Mouse (Mus musculus) neural tube, embryonic 10.5 days (tissue): ENCODE results near the gene Sycp2.

Source experiments
- DNase-seq: peaks from one replicate; pipeline ENCODE4 v3.0.0-alpha.2; 2017; ENCODE audit warnings: low spot score; ENCODE audit errors: extremely low spot score

Gene Sycp2

DNA sequence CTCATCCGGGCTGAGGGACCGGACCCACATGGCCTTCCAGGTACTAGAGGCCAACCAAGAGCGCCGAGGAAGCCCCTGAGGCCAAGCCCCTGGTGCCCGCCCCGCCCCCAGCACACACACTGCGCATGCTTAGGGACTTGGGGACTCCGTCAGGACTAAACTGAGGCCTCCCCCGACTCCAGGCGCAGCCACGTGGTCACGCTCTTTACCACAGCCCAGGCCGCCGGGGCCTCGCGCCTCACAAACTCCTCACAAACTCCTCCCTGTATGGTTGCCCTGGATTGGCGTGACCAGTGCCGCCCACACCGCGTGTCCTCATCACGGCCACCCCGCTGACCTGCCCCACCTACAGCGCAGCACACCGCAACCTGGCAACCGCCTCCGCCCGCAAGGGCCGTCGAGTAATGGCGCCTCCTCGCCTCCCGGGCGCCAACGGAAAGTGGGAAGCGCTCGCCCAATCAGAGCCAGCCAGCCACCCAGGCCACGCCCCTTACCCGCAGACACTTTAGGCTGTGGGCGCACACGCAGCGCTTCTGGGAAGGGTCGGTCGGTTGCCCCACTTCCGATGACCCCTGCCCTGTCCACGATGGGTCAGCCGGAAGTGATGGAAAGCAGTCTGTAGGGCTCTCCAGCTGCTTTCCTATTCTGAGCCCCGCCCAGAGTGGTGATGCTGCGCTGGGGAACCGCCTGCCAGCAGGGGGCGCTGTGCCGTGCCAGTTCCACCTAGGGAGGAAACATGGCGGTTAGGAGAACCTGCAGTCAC is at the start of gene Sycp2:
TSS of gene Sycp2 (minus strand) at position 633 of the 763 bp plus-strand sequence.
- peak; percentile 11 for DNase-seq

DNA sequence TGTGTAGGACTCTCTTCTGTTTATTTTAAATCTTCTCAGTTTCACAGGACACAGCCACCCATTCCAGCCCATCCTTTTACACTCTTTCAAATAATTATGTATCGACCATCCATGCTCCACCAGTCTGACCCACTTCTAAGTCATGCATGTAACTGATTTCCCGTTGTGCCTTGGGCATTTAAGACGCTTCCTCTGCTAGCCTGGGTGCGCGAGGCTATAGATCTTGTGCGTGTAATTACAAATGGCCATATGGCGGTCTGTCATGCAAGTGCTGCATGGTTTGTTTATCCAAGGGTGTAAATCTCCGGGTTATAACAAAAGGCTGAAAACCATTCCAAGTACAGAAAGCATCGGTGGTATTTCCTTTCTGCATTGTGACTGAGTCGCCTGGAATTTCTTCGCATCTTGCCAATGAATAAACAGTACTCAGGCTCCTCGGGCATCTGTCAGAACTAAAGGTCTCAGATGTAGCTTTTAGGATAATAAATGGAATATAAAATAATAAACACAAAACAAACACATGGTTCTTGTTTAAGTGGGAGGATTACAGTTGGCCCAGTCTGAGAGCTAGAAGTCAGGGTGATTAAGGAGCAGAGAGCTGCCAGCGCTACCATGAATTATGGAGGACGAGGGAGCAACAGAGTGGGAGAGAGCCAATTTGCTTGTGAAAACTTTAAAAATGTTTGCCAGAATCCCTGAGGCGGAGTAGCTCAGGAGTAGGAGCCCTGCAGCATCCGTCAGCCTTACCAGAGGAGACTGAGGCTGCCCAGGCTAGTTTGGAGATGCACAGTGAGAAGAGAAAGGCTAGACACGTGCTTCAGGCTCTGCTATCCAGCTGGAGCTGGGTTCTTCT is 47.4 kb upstream of the Sycp2 start:
- DNase-seq: peak; percentile 50

DNA sequence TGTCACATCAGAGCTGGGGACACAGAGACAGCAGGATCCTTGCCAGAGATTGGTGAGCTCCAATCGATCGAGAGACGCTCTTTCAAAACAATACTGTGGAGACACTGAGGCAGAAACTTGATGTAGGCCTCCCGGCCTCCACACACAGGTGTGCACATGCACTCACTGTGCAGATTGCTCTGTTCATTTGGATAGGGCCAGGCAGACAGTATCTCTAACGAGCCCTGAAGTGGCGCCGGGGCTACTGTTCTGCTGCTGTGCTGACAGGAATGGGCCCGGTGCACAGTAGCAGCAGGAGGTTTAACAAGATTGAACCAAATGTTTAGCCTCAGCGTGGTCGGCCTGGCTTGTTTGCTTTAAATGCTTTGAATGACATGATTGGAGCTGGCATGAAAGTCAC is 43.5 kb upstream of the Sycp2 start:
- DNase-seq: no peak

DNA sequence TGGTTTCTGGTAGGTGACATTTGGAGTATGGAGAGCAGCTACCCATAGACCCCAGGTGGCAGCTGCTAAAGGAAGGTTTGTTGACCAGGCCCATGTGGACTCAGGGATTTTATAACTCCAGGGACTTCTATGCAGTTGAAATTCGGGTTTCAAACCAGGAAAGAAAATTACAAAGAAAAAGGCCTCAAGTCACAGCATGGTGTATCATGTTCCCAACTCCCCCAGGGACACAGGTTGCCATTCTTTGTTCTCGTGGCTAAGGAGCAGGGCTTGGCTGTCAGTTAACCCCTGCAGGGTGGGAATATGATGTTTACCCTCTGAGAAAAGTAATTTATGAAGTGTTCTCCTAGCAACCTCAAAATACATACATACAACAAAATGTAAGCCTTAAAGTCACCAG is 42.8 kb upstream of the Sycp2 start:
- no peak for DNase-seq

DNA sequence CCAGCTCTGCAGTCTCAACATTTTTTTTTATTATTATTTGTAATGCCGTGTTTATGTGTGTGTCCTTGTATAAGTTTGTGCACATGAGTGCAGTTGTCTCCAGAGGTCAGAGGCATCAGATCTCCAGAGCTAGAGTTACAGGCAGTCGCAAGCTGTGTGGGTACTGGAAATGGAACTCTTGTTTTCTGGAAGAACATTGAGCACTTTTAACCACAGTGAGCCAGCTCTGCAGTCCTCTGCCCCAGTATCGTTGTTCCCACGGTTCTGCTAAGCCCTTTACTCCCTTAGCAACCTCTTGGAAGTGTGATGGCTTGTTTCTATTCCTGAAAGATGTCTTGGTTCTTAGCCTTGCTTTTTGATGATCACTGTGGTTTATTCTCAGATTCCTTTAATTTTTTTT is 41.9 kb upstream of the Sycp2 start:
- no peak for DNase-seq

DNA sequence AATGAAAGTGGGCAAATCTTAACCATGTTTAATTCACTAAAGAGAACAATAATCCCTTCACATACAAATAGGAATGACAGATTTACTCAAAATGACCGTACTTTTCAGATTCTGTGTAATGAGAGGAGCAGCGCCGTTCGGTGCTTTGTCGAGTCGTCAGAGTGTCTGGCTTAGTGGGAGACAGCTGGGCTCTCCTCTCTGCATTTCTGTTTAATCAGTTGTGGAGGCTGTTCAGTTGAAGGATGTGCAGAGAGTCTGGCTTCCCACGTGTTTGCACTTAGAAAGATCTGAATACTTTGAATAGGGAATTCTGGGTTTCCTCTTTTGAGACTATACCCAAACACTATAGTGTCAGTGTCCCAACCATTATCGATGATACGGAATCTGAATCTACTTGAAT is 29.8 kb upstream of the Sycp2 start:
- no peak for DNase-seq

DNA sequence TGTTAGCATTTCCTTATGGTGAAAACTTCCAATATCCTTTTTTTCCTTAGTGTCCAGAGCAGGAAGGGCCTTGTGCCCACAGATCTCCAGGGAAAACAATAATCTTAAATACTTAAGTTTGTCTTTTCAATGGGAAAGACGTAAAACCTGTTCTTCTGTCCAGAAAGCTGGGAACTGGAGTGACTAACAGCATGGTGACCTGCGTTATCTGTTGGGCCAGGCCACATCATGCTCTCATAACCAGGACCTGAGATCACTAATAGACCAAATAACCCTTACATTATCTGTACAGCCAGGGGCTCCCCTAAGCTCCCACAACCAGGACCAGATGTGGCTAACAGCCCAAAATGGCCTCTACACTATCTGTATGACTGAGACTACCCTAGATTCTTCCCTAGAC is 26.4 kb upstream of the Sycp2 start:
- no peak for DNase-seq

DNA sequence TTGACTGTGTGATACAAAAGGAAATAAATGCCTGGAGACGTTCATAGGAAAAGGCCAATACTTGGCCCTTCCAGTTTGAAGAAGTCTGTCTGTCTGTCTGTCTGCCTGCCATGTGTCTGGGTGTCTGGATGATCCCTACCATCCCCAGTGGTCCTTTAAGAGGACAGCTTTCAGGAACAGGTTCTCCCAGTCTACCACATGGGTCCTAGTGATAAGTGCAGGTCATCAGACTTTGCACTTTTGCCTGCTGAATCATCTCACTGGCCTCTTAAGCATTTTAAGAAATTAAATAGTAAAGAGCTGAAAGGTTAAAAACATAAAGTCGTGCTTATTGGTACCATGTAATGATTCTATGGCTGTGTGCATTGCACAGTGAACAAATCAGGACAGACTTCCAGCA is 26.0 kb upstream of the Sycp2 start:
- DNase-seq: no peak

DNA sequence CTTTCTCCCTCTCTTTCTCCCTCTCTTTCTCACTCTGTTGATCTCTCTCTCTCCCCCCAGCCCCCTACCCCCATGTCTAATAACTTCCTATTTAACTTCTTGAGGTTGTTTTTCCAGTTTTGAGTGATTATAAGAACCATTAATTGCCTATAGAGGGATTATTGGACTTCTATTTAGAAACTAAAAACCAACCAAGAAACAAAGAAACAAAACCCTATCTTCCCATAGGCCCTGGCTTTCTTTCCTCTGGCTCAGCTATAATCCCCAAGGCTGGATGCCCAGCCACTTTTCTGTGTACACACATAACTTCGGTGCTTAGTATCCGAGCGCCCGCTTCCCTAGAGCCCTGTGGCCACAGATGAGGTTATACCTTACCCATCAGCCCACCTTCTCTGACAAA is 22.7 kb upstream of the Sycp2 start, which contains the start of gene Cdh26:
TSS of gene Cdh26 (plus strand) at position 301 of the 400 bp plus-strand sequence.
- no peak for DNase-seq

DNA sequence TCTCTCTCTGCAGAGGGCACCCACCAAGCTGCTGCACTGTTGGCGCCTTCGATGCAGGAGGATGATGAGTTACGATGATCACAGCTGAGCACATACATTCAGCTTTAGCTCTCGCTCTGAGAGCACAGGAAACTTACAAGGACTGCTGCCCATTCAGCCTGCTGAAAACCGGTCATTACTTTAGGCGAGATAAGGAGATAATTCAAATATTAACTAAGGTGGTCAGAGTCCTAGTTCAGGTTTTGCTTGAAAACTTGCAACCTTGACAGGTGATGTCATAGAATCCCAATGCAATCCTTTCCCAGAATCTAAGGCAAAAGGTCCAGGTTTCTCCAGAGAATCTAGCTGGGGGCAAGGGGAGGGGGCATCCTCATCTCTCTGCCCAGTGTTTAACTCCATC is 21.9 kb upstream of the Sycp2 start:
- no peak for DNase-seq

DNA sequence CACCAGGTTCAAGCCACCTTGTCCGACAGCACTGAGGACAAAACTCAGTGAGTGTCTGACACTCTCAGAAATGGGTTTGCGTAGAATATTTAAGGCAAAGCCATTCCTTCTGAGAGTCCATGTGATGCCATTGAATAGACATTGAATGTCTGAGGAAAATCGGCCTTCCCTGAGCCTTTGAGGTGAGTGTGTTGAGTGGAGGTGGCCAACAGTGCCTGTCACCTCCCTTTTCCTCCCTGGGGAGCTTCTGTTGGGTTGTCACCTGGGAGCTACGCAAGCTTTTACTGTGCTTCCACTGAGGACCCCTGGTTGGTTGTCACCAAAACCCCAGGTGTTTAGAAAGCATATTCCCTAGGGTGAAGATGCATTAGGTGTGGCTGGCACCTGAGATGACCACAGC is 21.2 kb upstream of the Sycp2 start:
- DNase-seq: no peak

DNA sequence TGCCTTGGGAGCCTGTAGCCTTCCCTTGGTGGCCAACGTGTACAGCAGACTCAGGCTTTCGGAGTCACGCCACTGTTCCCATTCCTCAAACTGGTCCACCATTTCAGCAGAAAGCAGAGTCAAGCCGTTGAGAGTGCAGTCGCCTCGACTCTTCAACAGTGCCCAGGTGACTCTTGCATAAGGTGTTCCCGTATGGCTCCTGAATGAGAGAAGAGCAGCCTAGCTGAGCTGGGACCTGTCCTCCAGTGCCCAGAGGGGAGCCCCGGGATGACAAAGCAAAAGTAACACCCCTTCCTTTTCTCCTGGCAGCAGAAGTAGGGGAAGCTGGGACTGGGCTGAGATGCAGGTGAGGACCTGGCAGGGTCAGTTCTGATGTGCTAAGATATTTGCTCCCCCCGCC is 20.7 kb upstream of the Sycp2 start:
- DNase-seq: no peak

DNA sequence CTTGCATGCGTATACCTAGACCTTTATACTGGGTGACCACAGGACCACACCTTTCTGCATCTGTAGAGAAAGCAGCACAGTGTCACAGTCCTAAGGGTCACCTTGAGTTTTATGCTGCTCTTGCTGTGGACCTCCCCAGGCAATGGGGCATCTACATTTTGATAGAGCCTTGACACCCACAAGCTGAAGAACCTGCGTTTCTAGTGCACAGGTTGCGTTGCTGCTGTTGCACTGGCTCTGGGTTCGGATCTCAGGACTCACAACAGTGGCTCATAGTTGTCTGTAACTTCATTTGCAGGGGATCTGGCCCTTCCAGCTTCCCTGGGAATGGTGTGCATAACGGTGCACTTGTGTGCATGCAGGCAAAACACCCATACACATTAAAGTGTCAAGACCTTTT is 19.7 kb upstream of the Sycp2 start:
- DNase-seq: no peak

DNA sequence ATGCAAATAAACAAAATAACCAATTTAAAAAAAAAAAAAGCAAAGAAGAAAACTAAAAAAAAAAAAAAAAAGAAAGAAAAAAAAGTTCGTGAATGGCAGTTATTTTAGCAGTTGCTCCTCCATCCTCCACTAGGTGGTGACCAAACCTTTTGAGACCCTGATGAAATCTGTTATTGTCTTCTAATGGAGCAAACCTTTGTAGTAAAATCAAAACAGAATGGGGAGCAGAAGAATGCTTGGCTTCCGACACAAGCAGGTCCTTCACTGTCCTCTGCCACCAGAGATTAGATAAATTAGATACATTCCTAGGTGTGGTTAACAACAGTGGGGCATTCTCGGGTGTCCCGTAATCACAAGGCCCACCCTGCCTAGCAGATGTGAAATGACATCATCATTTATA is 18.7 kb upstream of the Sycp2 start:
- DNase-seq: peak; percentile 13

DNA sequence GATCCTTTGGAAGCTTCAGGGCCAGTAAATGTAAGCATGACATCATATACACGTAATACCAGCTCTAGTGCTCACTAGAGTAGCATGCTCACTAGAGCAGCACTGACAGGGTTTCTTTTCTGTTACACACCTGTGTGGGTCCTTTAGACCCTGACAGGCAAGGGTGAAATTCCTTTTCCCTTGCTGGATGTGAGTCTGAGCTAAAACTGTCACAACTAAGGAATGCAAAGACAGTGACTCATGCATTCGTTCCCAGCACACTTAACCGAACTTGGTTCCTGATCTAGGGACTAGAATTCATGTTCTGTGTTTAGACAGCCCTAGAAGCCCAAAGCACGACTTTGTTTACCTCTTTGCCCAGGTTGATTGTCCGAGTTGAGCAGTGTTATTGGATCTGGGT is 15.7 kb upstream of the Sycp2 start:
- DNase-seq: no peak

DNA sequence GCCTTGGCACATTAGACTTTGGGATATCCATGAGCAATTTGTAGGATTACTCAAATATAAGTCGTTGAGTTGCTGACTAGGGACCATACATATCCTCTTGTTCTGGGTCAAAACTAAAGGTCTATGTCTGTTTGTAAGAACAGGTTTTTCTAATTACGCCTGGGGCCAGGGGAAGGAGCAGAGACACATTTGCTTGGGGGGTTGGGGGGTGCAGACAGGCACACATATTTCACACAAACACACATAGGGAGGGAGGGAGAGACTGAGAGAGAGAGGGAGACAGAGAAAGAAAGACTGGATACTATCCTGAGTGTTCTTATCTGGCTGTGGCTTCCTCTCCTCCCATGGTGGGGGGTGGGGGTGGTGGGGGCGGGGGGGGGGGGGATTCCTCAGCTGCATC is 14.7 kb upstream of the Sycp2 start:
- DNase-seq: peak; percentile 20

DNA sequence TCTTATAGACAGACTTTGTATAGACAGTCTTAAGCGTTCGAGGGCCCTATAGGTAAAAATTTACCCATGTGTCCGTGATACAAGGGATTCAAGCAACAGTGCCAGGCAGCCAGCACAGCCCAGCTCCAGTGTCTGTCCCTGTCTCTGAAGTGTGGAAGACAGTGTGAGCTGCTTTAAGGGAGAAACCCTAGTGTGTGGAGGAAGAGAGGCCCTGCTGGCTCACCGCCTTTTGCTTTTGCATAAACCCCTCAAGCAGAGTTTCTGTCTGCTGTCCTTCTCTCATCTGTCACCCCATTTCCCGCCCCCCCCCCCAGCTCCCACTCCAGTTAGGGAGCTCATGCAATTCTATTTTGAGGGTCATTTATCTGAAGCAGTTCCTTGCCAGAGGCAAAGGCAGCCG is 14.1 kb upstream of the Sycp2 start:
- no peak for DNase-seq

DNA sequence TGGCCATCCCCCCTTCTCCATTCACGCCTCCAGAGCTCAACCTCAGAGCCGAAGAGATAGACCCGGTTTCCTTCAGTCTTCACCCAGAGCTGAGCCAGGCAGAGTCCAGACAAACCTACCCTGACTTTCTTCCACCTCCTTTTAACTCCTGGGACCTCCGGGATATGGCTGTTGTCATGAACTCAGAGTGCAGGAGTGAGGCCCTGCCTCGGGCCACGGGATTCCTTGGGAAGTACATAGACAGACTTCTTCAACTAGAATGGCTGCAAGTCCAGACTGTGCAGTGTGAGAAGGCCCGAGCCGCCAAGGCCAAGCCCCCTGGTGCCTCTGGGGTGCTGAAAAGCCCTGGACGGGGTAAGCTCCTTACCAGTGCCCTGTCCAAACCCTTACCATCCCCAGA is 13.1 kb upstream of the Sycp2 start:
- DNase-seq: peak; percentile 12

DNA sequence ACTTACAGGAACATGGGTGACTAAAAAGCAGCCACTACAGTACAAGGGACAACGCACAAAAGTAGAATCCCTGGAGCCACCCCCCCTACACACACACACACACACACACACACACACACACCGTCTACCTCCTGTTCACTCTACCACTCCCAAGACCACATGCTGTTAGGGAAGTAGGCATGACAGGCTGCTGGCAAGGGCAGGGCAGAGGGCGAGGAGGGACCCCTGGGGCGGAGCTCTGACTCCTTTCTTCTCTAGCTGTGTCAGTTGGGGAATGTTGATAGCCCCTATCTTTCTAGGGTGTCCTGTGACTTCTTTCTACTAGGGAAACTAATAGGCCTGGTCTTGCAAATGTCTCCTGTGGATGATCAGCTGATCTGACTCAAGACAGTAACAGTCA is 9.5 kb upstream of the Sycp2 start:
- peak; percentile 9 for DNase-seq

DNA sequence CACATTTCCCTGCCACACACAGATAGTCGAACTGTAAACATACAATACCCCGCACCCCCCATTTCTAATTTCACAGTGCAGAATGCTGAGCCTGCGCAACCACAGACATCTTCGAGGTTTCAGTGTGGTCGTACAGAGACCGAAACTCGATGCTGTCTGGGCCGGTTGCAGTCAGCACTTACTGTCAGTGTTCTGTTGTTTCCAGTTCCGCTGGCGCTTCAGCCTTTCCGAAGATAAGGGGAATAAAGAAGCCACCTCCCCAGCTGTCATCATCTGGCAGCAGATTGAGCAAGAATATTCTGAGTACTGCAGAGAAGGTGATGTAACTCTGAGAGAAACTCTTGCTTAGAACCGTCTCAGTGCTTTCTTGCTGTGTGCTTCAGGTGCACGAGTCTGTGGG is 8.9 kb upstream of the Sycp2 start:
- DNase-seq: peak; percentile 10

DNA sequence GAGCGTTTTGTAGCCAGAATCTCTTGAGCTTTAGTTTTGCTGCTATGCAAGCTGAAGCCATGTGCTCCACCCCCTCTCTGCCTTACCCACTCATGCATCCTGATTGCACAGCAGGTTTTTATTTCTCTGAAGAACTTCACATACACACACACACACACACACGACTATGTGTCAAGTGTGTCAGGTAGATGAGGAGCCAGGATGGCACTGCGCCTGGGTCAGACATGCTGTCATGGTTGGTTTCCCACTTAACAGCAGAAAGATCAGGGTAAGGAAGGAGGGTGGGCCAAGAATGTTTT is 7.6 kb upstream of the Sycp2 start:
- no peak for DNase-seq

DNA sequence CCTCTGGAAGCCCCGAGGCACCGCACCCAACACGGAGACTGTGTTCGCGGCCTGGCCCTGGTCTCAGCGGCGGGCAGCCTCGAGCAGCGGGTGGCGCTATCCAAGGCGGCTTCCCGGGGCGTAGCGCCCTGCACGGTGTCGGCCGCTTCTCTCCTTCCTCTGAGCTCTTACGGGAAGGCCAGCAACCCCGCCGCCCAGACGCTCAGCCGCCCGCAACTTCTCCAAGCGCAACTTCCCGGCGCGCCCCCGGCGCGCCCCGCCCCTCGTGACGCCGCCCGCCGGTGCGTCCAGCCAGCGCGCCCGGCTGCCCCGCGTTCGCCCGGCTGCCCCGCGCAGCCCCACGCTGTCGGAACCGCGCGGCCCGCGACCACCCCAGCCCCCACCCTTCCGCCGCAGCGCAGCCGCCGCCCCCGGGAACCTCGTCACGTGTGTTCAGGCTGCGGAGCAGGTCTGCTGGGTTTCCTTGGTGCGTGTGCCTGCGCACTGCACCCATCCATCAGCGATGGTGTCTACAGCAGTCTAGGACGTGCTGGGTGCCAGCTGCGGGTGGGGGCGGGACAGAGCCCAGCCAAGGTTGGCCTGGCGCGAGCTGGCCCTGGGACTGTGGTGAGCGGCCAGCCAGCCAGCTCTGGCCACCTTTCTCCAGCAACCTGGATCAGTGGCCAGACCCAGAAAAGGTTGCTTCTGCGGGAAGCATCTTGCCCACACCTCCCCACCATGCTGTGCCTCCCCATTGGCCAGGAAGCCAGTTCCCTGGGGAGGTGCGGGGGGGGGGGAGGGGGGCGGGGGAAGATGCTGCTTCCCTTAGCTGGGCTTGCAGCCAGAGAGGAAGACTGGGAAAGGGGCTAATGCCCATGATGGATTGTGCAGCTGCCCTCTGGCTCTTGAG is 7.0 kb upstream of the Sycp2 start, which contains the start of the genes Ppp1r3d and Fam217b:
TSS of gene Ppp1r3d (minus strand) at position 212 of the 889 bp plus-strand sequence.
TSS of gene Fam217b (plus strand) at position 264 of the 889 bp plus-strand sequence.
- DNase-seq: peak; percentile 72
